Mouse (Mus musculus) testis, adult 10 weeks (tissue): ENCODE results near the gene Olfr776. TPM values are rescaled to one million over a fixed set of nuclear protein-coding genes. Genes with fewer than 3 reads are reported as not detected.

ENCODE experiments used
- polyA plus RNA-seq: library from polyadenylated mRNA; stranded (reverse); fragments of 350-450 nt; fragmentation: Illumina TruSeq; extraction: RNeasy Lipid Tissue Mini Kit (QIAGEN cat#74804); gene quantifications from one replicate; pipeline ENCODE4 v1.2.3, GENCODE M21; 2014; ENCODE audit warnings: low read depth, low replicate concordance

Gene Olfr776
- not detected for polyA plus RNA-seq

DNA sequence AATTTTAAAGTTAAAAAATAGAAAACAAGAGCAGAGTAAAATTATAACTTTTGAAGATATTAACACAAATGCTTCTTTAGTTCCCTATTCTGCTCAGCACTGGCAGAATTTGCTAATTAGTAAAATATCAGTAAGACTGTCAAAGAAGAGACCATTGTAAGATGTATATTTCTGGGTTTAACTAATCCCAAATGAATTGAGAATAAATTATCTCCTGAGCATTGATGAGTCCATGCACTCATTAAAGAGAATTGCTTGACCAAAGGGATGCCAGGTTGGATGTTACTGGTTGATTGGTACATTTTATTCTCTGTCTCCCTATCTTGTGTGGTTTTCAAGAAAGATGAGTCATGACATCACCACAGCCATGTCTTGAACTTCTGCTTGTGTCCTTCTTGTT, at the start of gene Olfr776:
Olfr776 (plus strand) TSS at position 301 of the 400 bp plus-strand sequence.

DNA sequence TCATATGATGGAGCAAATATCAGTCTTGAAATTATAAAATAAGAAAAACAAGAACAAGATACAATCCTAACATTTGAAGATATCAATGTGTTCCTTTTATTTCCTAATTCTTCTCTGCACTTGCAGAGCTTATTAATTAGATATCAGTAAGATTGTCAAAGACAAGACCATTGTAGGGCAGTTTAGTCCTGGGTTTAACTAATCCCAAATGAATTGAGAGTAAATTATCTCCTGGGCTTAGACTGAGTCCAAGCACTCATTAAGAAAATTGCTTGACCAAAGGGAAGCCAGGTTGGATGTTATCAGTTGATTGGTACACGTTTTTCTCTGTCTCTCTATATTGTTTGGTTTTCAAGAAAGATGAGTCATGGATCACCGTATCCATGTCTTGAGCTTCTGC, 23.0 kb upstream of the Olfr776 start, which contains the start of gene Olfr774:
Olfr774 (plus strand) TSS at position 301 of the 400 bp plus-strand sequence.

DNA sequence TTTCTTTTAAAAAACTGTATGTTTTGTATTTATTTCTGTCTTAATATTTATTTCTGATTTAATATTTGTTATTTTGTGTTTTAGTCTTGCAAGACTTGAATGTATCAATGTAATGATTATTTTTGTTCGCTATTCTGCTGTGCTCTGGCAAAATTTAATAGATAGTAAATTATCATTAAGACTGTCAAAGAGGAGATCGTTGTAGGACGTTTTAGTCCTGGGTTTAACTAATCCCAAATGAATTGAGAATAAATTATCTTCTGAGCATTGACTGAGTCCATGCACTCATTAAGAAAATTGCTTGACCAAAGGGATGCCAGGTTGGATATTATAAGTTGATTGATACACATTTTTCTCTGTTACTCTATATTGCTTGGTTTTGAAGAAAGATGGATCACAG, 10.8 kb upstream of the Olfr776 start, which contains the start of gene Olfr775:
Olfr775 (plus strand) TSS at position 301 of the 400 bp plus-strand sequence.

DNA sequence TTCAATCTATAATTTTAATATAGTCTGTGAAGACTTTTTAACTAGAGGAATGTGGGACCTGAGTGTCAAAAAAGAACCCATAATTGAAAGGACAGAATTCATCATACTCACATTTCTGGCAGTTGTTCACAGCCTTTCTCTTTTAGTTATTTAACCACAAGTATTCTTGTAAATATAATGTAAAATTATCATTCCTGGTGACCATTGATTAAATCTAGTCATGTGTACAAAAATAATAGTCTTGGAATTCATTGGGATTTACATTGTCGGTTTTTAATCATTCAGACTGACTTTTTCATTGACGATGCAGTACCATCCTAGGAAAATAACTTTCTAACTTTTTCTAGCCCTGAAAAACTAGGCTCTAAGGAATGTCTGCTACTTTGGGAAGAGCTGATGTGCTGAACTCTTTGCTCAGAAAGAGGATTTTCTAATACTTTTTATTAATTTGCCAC, 12.2 kb downstream of the Olfr776 start, which contains the start of gene Olfr777:
Olfr777 (minus strand) TSS at position 405 of the 455 bp plus-strand sequence.

Other genes with a start within 250 kb of the Olfr776 start
- gene Olfr763, start 248.3 kb upstream of the Olfr776 start, polyA plus RNA-seq, result not detected
- not detected for gene Olfr764-ps1, start 219.2 kb upstream of the Olfr776 start, polyA plus RNA-seq
- not detected for gene Olfr765, start 209.1 kb upstream of the Olfr776 start, polyA plus RNA-seq
- not detected for gene Olfr766-ps1, start 190.2 kb upstream of the Olfr776 start, polyA plus RNA-seq
- gene Olfr767, start 176.2 kb upstream of the Olfr776 start, polyA plus RNA-seq, result not detected
- not detected for gene Olfr768, start 159.8 kb upstream of the Olfr776 start, polyA plus RNA-seq
- gene Olfr769, start 141.3 kb upstream of the Olfr776 start, polyA plus RNA-seq, result not detected
- not detected for gene Olfr770, start 120.1 kb upstream of the Olfr776 start, polyA plus RNA-seq
- gene Olfr771, start 94.4 kb upstream of the Olfr776 start, polyA plus RNA-seq, result not detected
- 0.25 TPM for gene Olfr772, start 81.2 kb upstream of the Olfr776 start, polyA plus RNA-seq
- not detected for gene Olfr773, start 71.7 kb upstream of the Olfr776 start, polyA plus RNA-seq
- gene Olfr774, start 22.9 kb upstream of the Olfr776 start, polyA plus RNA-seq, result not detected
- 0.06 TPM for gene Olfr775, start 10.7 kb upstream of the Olfr776 start, polyA plus RNA-seq
- gene Olfr777, start 12.4 kb downstream of the Olfr776 start, polyA plus RNA-seq, result not detected
- not detected for gene Olfr780, start 59.0 kb downstream of the Olfr776 start, polyA plus RNA-seq
- not detected for gene Olfr781, start 69.7 kb downstream of the Olfr776 start, polyA plus RNA-seq
- not detected for gene Olfr782, start 89.7 kb downstream of the Olfr776 start, polyA plus RNA-seq
- not detected for gene Olfr784, start 125.0 kb downstream of the Olfr776 start, polyA plus RNA-seq
- gene Olfr785, start 146.3 kb downstream of the Olfr776 start, polyA plus RNA-seq, result not detected
- not detected for gene Olfr786, start 168.2 kb downstream of the Olfr776 start, polyA plus RNA-seq
- gene Olfr787, start 202.7 kb downstream of the Olfr776 start, polyA plus RNA-seq, result 2.5 TPM
- gene Olfr788, start 211.9 kb downstream of the Olfr776 start, polyA plus RNA-seq, result 2.0 TPM
- 0.25 TPM for gene Olfr789, start 225.6 kb downstream of the Olfr776 start, polyA plus RNA-seq
- gene Olfr790, start 239.4 kb downstream of the Olfr776 start, polyA plus RNA-seq, result 0.53 TPM